Mouse (Mus musculus) embryonic facial prominence, embryonic 15.5 days (tissue): ENCODE results near the gene Rab11fip4. TPM values are rescaled to one million over a fixed set of nuclear protein-coding genes. Genes with fewer than 3 reads are reported as not detected.

Source experiments
- ATAC-seq: fragments of 200-750 bp; cut with Nextera tagmentation; 2 replicates; pipeline ENCODE4 v1.8.0; 2017; ENCODE audit warnings: low read depth, moderate TSS enrichment; ENCODE audit not compliant: insufficient number of reproducible peaks, low FRiP score, low TSS enrichment
- H3K27ac ChIP-seq: fragments of 300-500 bp; sonication (generic); replicated peaks from 2 replicates; pipeline ENCODE4 v1.5.1; 2015; ENCODE audit warnings: mild to moderate bottlenecking, inconsistent platforms
- H3K27me3 ChIP-seq: fragments of 300-500 bp; sonication (generic); 2 replicates; pipeline ENCODE4 v1.6.1; 2015; ENCODE audit warnings: inconsistent platforms
- H3K36me3 ChIP-seq: fragments of 300-500 bp; sonication (generic); 2 replicates; pipeline ENCODE4 v1.6.1; 2015; ENCODE audit warnings: mild to moderate bottlenecking, inconsistent platforms
- H3K4me1 ChIP-seq: fragments of 300-500 bp; sonication (generic); 2 replicates; pipeline ENCODE4 v1.6.1; 2015; ENCODE audit warnings: inconsistent platforms
- H3K4me2 ChIP-seq: fragments of 300-500 bp; sonication (generic); replicated peaks from 2 replicates; pipeline ENCODE4 v1.6.1; 2015; ENCODE audit warnings: mild to moderate bottlenecking, inconsistent platforms
- H3K4me3 ChIP-seq: fragments of 300-500 bp; sonication (generic); replicated peaks from 2 replicates; pipeline ENCODE4 v1.5.1; 2015; ENCODE audit warnings: mild to moderate bottlenecking, inconsistent platforms
- H3K9ac ChIP-seq: fragments of 300-500 bp; sonication (generic); 2 replicates; pipeline ENCODE4 v1.6.1; 2015; ENCODE audit warnings: inconsistent platforms
- H3K9me3 ChIP-seq: fragments of 300-500 bp; sonication (generic); replicated peaks from 2 replicates; pipeline ENCODE4 v1.6.1; 2016; ENCODE audit warnings: inconsistent platforms
- WGBS: fragments of 180-500 bp; shearing (Covaris S2); methylation state at CpG from one replicate; pipeline ENCODE4 v1.1.7; 2015; 5-methylcytosine and 5-hydroxymethylcytosine counted together
- polyA plus RNA-seq: library from polyadenylated mRNA; unstranded; fragments of >200 nt; fragmentation: Nextera tagmentation; extraction: Ambion mirVana; gene quantifications from 2 replicates; pipeline ENCODE4 v1.2.1, GENCODE M21; 2015

The Rab11fip4 gene
- polyA plus RNA-seq, 1 experiment from 2014 or later, result 6.0 TPM

- Histone ChIP-seq H3K36me3 (peaks cover 7% of the 10 kb centered on the region), H3K9me3 (no peaks in the 10 kb centered on the region), H3K27ac (no peak overlapping the region), H3K9ac (no peak overlapping the region), H3K4me3 (0 out of 2 replicates have a peak overlapping the region, but pooled peaks have one; percentile 81), H3K4me1 (peaks cover 48% of the 10 kb centered on the region), H3K27me3 (no peaks in the 10 kb centered on the region), H3K4me2 (peak overlapping the region; percentile 58; the same call in 1 of the 2 replicates)
- 65% methylated on average over 6 of the region's 6 CpGs for WGBS
- ATAC-seq, result no peak
Observed at GRCm38 (mm10) chr11:79702092-79702491, 111.1 kb downstream of the Rab11fip4 start.

- H3K4me3 ChIP-seq, result peak overlapping the region; percentile 81
- peak overlapping the region; percentile 58 for H3K4me2 ChIP-seq
- peaks cover 7% of the 10 kb centered on the region for H3K36me3 ChIP-seq
- no peaks in the 10 kb centered on the region for H3K27me3 ChIP-seq
- peak overlapping the region; percentile 98 for H3K27ac ChIP-seq
- peak overlapping the region; percentile 91; the same call in 1 of the 2 replicates for H3K9ac ChIP-seq
- 2% methylated on average over 5 of the region's 5 CpGs for WGBS
- ATAC-seq, result peak; percentile 8; the same call in 1 of the 2 replicates
- no peaks in the 10 kb centered on the region for H3K9me3 ChIP-seq
- H3K4me1 ChIP-seq, result peaks cover 36% of the 10 kb centered on the region
Observed at GRCm38 (mm10) chr11:79703452-79703851, 112.4 kb downstream of the Rab11fip4 start.

GRCm38 (mm10) chr11:79703885-79704291 lies 112.9 kb downstream of the Rab11fip4 start:
- peak; percentile 50 for ATAC-seq
- peak overlapping the region; percentile 98 for H3K27ac ChIP-seq
- peaks cover 36% of the 10 kb centered on the region for H3K4me1 ChIP-seq
- H3K9me3 ChIP-seq, result no peaks in the 10 kb centered on the region
- peaks cover 7% of the 10 kb centered on the region for H3K36me3 ChIP-seq
- H3K4me3 ChIP-seq, result peak overlapping the region; percentile 81
- peak overlapping the region; percentile 58 for H3K4me2 ChIP-seq
- WGBS, result under 1% methylated on average over 27 of the region's 27 CpGs
- H3K27me3 ChIP-seq, result 0 out of 2 replicates have a peak, but pooled peaks cover under 1% of the 10 kb centered on the region
- H3K9ac ChIP-seq, result peak overlapping the region; percentile 91

- Histone ChIP-seq H3K27ac (peak overlapping the region; percentile 98), H3K4me3 (peak overlapping the region; percentile 81), H3K4me2 (peak overlapping the region; percentile 66), H3K4me1 (peaks cover 36% of the 10 kb centered on the region), H3K27me3 (peaks cover 5% of the 10 kb centered on the region), H3K9ac (peak overlapping the region; percentile 91), H3K36me3 (peaks cover 7% of the 10 kb centered on the region), H3K9me3 (no peaks in the 10 kb centered on the region)
- peak; percentile 95 for ATAC-seq
- WGBS, result under 1% methylated on average over 61 of the region's 61 CpGs
Observed at GRCm38 (mm10) chr11:79704318-79705150, 113.5 kb downstream of the Rab11fip4 start.

GRCm38 (mm10) chr11:79707084-79707483 lies 116.1 kb downstream of the Rab11fip4 start:
- H3K36me3 ChIP-seq, result no peaks in the 10 kb centered on the region
- H3K9ac ChIP-seq, result no peak overlapping the region
- ATAC-seq, result no peak
- no peak overlapping the region for H3K27ac ChIP-seq
- H3K4me1 ChIP-seq, result peaks cover 45% of the 10 kb centered on the region
- H3K4me3 ChIP-seq, result no peak overlapping the region
- peaks cover 15% of the 10 kb centered on the region for H3K27me3 ChIP-seq
- 82% methylated on average over 3 of the region's 3 CpGs for WGBS
- H3K9me3 ChIP-seq, result no peaks in the 10 kb centered on the region
- no peak overlapping the region for H3K4me2 ChIP-seq

GRCm38 (mm10) chr11:79710868-79711765 lies 120.1 kb downstream of the Rab11fip4 start:
- WGBS, result under 1% methylated on average over 101 of the region's 106 CpGs
- peak overlapping the region; percentile 75 for H3K4me3 ChIP-seq
- H3K36me3 ChIP-seq, result no peaks in the 10 kb centered on the region
- H3K4me2 ChIP-seq, result peak overlapping the region; percentile 99
- H3K27me3 ChIP-seq, result peaks cover 17% of the 10 kb centered on the region
- H3K4me1 ChIP-seq, result peaks cover 43% of the 10 kb centered on the region
- peak; percentile 93 for ATAC-seq
- H3K9ac ChIP-seq, result peak overlapping the region; percentile 65
- H3K9me3 ChIP-seq, result no peaks in the 10 kb centered on the region
- peak overlapping the region; percentile 74 for H3K27ac ChIP-seq

- H3K36me3 ChIP-seq, result no peaks in the 10 kb centered on the region
- ATAC-seq, result no peak
- H3K27ac ChIP-seq, result peak overlapping the region; percentile 74
- H3K4me1 ChIP-seq, result peaks cover 50% of the 10 kb centered on the region
- H3K27me3 ChIP-seq, result peaks cover 17% of the 10 kb centered on the region
- H3K9me3 ChIP-seq, result no peaks in the 10 kb centered on the region
- WGBS, result under 1% methylated on average over 46 of the region's 46 CpGs
- peak overlapping the region; percentile 65 for H3K9ac ChIP-seq
- peak overlapping the region; percentile 99 for H3K4me2 ChIP-seq
- H3K4me3 ChIP-seq, result peak overlapping the region; percentile 75
Observed at GRCm38 (mm10) chr11:79711766-79712369, 120.9 kb downstream of the Rab11fip4 start.

GRCm38 (mm10) chr11:79713184-79713583 lies 122.2 kb downstream of the Rab11fip4 start:
- Histone ChIP-seq H3K27ac (no peak overlapping the region), H3K9ac (no peak overlapping the region), H3K36me3 (no peaks in the 10 kb centered on the region), H3K9me3 (no peaks in the 10 kb centered on the region), H3K27me3 (peaks cover 17% of the 10 kb centered on the region), H3K4me3 (peak overlapping the region; percentile 75), H3K4me1 (peaks cover 63% of the 10 kb centered on the region), H3K4me2 (peak overlapping the region; percentile 99)
- 42% methylated on average over 6 of the region's 6 CpGs for WGBS
- no peak for ATAC-seq

- Histone ChIP-seq H3K27ac (no peak overlapping the region), H3K4me1 (peaks cover 64% of the 10 kb centered on the region), H3K27me3 (peaks cover 17% of the 10 kb centered on the region), H3K9me3 (no peaks in the 10 kb centered on the region), H3K36me3 (no peaks in the 10 kb centered on the region), H3K9ac (no peak overlapping the region), H3K4me3 (no peak overlapping the region; the same call in 1 of the 2 replicates), H3K4me2 (peak overlapping the region; percentile 99; the same call in 1 of the 2 replicates)
- ATAC-seq, result no peak
- 46% methylated on average over 4 of the region's 4 CpGs for WGBS
Observed at GRCm38 (mm10) chr11:79713678-79714077, 122.7 kb downstream of the Rab11fip4 start.

GRCm38 (mm10) chr11:79714082-79714742 lies 123.2 kb downstream of the Rab11fip4 start:
- Histone ChIP-seq H3K36me3 (no peaks in the 10 kb centered on the region), H3K4me1 (peaks cover 64% of the 10 kb centered on the region), H3K27me3 (peaks cover 14% of the 10 kb centered on the region), H3K27ac (no peak overlapping the region), H3K9ac (no peak overlapping the region), H3K4me2 (peak overlapping the region; percentile 99), H3K4me3 (no peak overlapping the region), H3K9me3 (no peaks in the 10 kb centered on the region)
- WGBS, result 69% methylated on average over 13 of the region's 13 CpGs
- no peak for ATAC-seq
